Mouse (Mus musculus) neutrophil, adult 59 days (primary cell): Measurements from ENCODE around the gene Gucy2c. TPM values are rescaled to one million over a fixed set of nuclear protein-coding genes. Genes with fewer than 3 reads are reported as not detected.

ENCODE experiments used
- total RNA-seq, 2 experiments: library from RNA; stranded (reverse); gene quantifications; 1 replicate in 1 of 2; 2 replicates in 1 of 2; pipeline ENCODE4 v1.2.4; 2023

Gene Gucy2c
- under 1 TPM; 0.31 to 0.53 TPM for total RNA-seq

GRCm38 (mm10) chr6:136781377-136781986 is at the start of gene Gucy2c:
TSS of gene Gucy2c (minus strand) at chr6:136781765.

GRCm38 (mm10) chr6:136827881-136828561 is 46.5 kb upstream of the Gucy2c start, which contains the start of gene Wbp11:
TSS of gene Wbp11 (minus strand) at chr6:136828233.

DNA sequence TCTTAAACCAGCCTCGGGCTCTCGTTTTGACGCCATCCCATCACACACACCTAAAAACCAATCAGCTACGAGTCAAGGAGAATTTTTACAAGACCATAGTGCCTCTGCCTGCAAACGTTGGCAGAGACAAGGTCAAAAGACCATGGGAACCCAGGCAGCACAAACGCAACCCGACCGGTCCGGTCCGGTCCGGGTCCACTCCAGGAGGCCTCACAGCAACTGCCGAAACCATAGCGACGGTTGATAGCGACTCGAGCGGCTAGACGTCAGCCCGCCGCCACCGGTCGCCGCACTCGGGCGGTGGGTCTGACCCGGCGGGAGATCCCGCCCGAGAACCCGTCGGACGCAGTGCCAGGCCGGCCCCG is 45.9 kb upstream of the Gucy2c start, which contains the start of gene BC049715:
TSS of gene BC049715 (plus strand) at position 111 of the 365 bp plus-strand sequence.

GRCm38 (mm10) chr6:136808014-136808417 is 26.5 kb upstream of the Gucy2c start, which contains the start of gene H2afj:
TSS of gene H2afj (plus strand) at chr6:136808244.

GRCm38 (mm10) chr6:136803739-136804633 is 22.4 kb upstream of the Gucy2c start, which contains the start of gene Hist4h4:
TSS of gene Hist4h4 (minus strand) at chr6:136804415.

GRCm38 (mm10) chr6:136661706-136662016 is 119.9 kb downstream of the Gucy2c start, which contains the start of gene Plbd1:
TSS of gene Plbd1 (minus strand) at chr6:136661928.

Other genes starting within 250 kb of the Gucy2c start
- gene Plbd1, start 119.8 kb downstream of the Gucy2c start, total RNA-seq, result 100 to 1,000 TPM; 638 to 655 TPM
- gene Hist4h4, start 22.6 kb upstream of the Gucy2c start, total RNA-seq, result 10 to 100 TPM; 68.4 to 70.9 TPM
- 10 to 100 TPM; 86.8 to 98.0 TPM for gene H2afj, start 26.5 kb upstream of the Gucy2c start, total RNA-seq
- gene BC049715, start 45.9 kb upstream of the Gucy2c start, total RNA-seq, result 1 to 10 TPM; 2.5 to 2.8 TPM
- gene Wbp11, start 46.5 kb upstream of the Gucy2c start, total RNA-seq, result 100 to 1,000 TPM in 1 of 2 experiments, 10 to 100 TPM in 1; 94.5 to 101 TPM
- gene Smco3, start 53.7 kb upstream of the Gucy2c start, total RNA-seq, result not detected
- gene Art4, start 76.0 kb upstream of the Gucy2c start, total RNA-seq, result 1 to 10 TPM in 1 of 2 experiments, under 1 TPM in 1; 0.24 to 1.1 TPM
- not detected for gene Mgp, start 94.1 kb upstream of the Gucy2c start, total RNA-seq
- gene Erp27, start 140.4 kb upstream of the Gucy2c start, total RNA-seq, result 1 to 10 TPM; 4.8 to 5.0 TPM
- gene Pde6h, start 142.1 kb upstream of the Gucy2c start, total RNA-seq, result under 1 TPM in 1 of 2 experiments, not detected in 1; 0.07 TPM
- 1,000 to 10,000 TPM; 2,191 to 2,276 TPM for gene Arhgdib, start 160.1 kb upstream of the Gucy2c start, total RNA-seq